Mouse (Mus musculus): Measurements from ENCODE around the gene Mrpl30.

The Mrpl30 gene

DNA sequence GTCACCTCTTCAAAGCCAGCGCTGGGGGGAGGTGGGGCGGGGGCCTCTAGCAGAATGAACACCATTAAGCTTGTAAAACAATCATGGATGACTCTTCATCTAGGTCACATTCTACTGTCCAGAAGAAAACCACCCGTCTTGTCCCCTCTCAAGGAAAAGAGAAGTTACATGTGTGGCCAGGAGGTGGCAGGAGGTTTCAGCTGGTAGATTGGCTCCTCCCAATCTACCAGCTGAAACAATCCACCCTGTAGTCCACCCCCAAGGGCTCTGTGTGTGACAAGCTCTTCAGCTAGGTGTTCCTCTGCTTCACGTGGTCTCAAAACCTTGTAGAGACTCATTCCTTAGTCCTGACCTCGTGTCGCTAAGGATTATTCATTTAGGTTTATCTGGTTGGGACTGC lies 12.9 kb downstream of the Mrpl30 start:
- no peak for DNase-seq

DNA sequence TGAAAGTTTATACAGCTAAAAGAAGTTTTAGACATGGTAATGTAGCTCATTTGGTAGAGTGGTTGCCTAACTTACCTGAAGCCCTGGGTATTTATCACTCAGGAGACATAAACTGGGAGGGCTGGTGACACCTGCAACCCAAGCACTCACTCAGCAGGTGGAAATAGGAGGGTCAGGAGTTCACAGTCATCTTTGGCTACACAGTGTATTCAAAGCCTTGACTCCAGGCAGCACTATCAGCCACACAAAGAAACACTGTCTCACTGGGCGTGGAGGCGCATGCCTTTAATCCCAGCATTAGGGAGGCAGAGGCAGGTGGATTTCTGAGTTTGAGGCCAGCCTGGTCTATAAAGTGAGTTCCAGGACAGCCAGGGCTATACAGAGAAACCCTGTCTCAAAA lies 22.5 kb downstream of the Mrpl30 start:
- no peak for DNase-seq

DNA sequence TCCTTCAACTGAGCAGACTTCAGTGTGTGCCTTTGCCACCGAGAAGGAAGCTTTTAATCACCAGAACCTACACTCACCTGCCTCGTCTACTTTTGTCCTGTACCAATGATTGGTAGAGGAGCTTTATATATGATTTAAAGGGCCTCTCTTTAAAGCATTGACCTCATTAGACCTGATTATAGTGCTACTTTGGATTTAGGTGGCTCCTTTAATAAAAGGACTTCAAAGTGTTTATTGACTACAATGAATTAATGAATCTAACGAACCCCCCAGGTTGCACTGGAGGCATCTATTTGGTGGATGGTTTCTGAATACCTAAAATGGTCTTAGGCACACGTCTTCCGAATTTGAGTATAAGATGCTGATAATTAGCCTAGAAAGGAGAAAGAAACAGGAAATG lies 26.1 kb downstream of the Mrpl30 start, which contains the start of gene Lyg2:
Gene Lyg2, minus strand, starts transcription at position 101 of the 400 bp plus-strand sequence.
- no peak for DNase-seq

DNA sequence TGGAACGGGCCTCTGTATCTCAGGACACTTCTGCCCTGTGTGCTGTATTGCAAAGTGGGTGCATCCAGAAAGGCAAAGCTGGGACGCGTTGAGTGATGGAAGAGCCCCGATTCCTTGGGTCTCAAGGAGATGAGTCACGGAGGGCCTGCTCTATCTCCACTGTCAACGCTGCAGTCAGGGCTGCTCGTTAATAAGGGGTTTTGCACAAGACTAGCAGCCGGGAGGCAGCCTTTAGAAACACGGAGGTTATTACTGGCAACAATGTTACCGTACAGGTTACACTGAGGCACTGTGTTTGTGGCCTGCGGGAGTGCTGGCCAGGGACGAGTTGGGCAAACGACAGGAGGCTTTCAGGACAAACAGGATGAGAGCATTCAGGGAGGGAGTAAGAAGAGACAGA lies 27.4 kb downstream of the Mrpl30 start:
- DNase-seq, result no peak

DNA sequence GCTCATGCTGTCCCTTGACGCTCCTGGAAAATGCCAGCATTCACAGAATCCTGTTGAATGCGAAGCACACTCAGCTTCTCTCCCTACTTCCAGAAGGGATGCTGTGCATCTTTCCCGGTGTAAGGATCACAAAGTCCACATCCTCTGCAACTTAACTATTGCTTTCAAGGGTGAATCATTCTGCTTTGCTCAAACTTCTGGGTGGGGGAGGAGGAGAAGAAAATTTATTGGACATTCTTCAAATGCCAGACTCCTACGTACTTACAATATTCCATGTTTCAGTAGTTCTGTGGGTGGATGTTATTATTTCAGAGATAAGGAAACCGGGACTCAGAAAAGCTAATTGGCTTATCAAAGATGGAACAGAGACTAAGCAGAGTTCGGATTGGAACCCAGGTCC lies 27.8 kb downstream of the Mrpl30 start:
- DNase-seq, result no peak

DNA sequence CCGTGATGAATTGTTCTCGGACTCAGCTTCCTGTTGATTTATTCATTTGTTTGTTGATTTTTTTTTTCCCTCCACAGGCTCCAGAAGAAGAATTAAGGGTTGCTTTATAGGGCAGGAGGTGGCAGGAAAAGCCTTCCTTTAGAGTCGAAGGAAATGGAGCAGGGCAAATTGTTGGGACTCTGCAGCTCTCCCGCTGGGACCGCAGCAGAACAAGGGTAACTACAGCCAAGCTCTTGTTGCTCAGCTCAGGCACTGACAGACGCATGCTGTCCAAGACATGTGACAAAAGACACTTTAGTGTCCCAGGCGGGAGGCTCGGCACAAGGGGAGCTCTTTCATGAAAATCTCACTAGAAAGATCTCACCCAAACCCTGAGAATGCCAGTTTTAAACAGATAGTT lies 32.3 kb downstream of the Mrpl30 start:
- no peak for DNase-seq

DNA sequence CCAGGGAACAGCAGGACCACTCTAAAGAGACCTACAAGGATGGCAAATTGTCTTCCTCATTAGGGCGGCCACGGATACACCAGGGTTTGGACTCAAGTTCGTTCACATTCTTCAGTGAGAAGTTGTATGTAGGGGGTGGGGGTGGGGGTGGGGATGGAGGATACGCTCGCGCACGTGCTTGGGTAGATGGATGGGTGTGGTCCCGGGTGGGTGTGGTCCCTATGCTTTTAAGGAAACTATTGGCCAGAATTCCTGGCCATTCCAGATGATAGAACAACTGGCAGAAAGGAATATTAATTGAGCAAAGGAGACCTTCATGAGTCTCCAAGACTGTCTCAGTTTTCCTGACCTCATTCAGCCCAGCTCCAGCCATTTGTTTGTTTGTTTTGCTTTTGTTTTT lies 35.7 kb downstream of the Mrpl30 start:
- no peak for DNase-seq

DNA sequence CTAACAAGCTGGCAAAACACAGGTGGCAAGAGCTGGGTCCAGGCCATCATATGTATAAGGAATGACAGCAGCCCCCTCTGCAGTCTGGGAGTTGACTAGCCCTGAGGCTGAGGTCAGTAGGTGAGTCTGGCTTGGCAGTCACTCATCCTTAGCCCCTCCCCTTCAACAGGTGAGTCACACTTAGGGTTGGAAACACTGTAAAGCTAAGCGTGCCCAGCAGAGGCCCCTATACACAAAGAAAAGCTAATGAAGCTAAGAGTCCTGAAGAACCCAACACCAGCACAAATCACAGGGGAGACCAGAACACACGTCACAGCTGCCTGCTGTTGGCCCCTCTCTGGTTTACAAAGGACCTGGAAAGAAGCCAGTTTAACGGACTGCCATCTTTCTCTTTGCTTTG lies 41.5 kb downstream of the Mrpl30 start:
- DNase-seq, result no peak

Measured in right cerebral cortex, adult 18-20 months (tissue).